Mouse (Mus musculus): ENCODE measurements around the gene Vash2. TPM values are rescaled to one million over a fixed set of nuclear protein-coding genes. Genes with fewer than 3 reads are reported as not detected.
"Not testable (repeated sequence)": the region's sequence is repeated elsewhere in the genome, so short reads cannot be mapped to it uniquely, and the experiment has no call there.

Gene Vash2
- 1 to 10 TPM; 1.2 to 2.7 (median 1.7) TPM for total RNA-seq (2022)

DNA sequence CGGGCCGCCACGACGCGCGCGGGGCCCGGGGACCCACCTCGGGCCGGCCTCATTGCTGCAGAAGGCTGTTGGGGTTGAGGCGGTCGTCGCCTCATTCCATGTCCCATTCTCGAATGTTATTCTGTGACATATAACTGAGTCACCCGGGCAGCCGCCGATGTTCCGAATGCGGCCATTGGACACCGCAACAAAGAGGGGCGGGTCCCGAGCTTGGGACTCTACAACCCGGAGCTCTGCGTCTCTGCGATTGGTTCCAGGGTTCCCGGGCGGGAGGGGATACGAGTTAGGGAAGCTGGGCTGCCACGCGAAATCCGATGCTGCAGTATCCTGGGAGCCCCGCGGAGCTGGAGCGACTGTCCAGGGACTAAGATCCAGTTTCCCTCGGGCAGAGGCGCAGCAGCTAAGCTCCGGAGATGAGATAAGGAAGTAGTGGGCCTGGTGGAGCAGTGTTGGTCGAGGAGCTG is at the start of gene Vash2:
Gene Vash2 (minus strand): TSS at position 197 of the 464 bp plus-strand sequence.
- peak; percentile 52 to 55 for DNase-seq (ENCODE audit: low spot score in 2 of 2)

DNA sequence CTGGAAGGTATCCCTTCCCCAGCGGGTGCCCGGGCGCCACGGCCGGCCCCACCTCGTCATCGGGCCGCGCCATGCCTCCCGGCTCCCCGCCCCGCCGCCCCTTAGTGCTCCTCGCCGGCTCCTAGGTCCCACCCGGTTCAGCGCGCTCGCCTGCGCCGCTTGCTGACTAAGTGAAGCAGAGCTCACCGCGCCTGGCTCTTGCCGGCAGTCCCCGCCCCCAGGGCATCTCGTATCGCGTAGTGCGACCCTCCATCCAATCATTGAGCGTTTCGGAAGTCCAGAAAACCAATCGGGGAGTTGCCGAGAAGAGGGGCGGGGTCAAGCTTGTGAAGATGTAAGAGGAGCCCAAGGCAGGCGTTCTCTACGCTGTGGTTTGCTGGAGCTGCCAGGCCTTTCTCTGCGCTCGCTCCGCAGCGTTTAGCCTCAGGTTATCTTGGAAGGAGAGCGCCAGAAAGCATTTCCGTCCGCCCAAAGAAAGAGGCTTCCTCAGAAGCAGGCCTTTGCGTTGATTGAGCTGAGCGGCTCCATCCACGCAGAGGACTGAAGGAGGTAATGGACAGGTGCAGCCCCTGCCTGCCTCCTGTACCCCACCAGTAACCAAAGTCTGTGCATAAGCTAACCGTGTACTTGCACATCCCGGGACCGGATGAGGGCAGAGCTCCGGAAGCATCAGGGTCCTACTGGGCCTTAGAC is 47.1 kb upstream of the Vash2 start, which contains the start of gene Flvcr1:
Gene Flvcr1 (minus strand): TSS at position 138 of the 693 bp plus-strand sequence.
- DNase-seq (ENCODE audit: low spot score in 2 of 2): peak; percentile 98 to 99

DNA sequence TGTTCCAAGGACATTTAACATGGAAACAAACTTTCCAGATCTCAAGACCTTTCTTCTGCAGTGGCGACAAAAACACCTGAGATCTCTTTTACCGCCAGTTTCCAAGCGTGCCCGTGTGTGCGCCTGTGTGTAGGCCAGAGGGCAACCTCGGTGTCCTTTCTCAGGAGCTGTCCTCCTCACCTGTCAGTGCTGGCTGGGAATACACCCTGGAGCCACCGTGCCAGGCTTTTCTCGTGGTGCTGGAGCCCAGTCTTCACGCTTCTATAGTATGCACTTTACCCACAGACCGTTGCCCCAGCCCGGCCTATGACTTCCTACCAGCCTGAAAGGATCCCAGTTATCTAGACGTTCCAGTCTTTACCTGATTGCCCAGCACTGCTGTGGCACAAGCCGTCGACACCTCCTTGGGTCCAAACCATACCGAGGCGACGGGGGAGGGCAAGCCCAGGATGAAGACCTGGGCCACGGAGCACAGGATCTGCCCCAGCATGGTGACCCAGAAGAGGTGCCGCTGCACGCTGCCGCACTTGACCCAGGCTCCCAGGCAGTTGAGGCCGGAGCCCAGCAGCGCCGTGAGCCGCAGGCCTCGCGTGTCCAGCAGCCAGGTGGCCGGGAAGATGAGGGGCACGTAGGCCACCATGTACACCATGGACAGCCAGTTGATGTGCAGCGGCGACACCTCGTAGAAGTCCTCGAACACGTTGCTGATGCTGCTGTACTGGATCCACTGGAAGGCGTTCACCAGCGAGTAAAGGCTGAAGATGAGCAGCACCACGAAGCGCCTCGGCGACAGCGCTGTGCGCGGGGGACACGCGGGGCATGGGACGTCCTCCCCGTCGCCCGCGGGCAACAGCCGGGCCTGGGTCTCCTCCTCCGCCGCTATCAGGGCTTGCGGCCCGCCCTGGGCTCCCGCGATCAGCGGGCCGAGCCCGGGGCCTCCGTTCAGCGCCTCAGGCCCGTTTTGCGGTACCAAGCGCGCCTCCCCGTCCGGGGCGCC is 46.2 kb upstream of the Vash2 start:
- DNase-seq (ENCODE audit: low spot score in 2 of 2): peak; percentile 15 to 42

DNA sequence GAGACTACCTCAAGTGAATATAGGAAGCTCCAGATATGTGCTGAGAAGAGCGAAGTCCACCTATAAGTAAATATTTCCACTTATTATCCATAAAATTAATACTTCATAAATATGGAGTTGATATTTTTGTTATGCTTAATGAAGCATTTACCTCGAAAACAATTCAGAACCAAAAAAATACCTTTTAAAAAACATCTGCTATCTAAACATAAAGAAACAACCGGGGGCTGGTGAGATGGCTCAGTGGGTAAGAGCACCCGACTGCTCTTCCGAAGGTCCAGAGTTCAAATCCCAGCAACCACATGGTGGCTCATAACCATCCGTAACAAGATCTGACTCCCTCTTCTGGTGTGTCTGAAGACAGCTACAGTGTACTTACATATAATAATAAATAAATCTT is 44.7 kb upstream of the Vash2 start:
- DNase-seq (ENCODE audit: low spot score in 2 of 2): not testable (repeated sequence)

DNA sequence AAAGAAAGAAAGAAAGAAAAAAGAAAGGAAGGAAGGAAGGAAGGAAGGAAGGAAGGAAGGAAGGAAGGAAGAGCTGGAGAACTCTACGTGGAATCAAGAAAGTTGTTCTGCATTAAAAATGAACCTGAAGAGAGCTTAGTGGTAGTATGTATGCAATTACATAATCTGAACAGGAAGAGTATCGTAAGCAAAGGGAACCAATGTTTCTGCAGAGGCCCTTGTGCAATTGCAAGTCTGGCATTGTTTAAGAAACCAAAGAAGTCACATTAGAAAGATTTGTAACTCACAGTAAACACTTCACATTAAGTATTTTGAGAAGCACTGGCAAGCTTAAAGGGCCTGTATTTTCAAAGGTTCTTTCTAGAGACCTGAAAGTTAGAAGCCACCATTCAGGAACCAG is 44.0 kb upstream of the Vash2 start:
- DNase-seq (ENCODE audit: low spot score in 2 of 2): no peak

DNA sequence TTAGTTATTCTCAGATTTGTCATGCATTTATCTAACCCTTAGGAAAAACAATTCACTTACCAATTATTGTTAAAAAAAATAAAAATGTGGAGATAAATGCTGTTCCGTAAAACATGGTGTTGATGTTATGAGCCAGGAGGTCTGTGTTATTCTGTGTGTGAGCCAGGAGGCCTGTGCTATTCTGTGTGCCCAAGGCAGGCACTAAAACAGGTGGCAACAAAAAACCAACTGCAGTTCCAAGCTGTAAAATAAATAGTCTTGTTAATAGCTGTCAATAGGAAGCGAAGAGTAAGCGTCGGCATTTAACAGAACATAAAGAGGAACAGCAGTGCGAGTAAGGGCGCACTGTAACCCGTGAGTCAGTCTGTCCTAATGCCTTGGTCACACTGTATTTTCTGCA is 41.9 kb upstream of the Vash2 start:
- peak; percentile 12 to 31 for DNase-seq (ENCODE audit: low spot score in 2 of 2)

DNA sequence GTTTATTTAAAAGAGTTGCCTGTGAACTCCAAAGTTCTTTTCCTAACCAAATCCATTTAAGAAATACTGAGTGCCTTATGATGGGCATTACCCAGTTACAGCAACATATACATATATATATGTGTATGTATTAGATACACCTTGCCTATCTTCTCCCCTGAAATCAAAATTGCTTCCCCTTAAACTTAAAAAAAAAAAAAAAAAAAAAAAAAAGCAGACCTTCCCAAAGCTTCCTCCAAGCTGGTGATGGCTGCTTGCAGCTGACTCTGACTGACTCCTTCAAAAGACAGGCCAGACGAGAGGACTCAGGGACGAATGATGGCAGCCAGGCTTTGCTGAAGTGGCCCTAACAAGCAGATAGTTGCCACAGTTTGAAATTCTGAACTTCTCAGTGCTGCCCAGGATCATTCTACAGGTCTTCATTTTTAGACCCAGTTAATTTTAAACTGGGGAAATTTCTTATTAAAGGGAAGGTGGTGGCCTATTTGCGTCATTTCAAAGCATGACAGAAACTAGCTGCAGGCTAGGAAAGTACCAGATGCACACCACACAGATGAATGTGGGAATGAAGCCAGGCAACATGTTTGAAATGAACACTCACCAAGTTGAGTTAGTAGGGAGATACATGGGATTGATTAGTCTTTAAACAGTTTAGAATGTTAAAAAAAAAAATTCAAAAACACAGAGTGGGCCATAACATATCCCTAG is 41.3 kb upstream of the Vash2 start:
- DNase-seq (ENCODE audit: low spot score in 2 of 2): peak; percentile 12 to 27

DNA sequence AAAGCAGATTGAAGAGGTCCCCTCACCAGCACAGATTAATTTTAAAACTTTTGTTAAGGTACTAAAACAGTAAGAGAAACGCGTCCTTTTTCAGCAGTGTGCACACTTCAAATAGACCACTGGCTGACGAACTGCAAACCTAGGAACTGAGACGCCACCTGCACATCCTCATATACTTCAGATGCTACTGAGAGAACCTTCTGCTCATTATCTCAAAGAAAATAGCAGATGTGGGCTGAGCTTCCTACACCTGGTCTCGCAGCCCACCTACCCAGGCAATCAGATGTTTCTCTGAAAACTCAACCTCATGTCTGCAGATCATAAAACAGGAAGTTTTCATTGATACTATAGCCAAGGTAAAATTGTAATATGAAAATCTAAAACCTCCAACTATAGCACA is 40.7 kb upstream of the Vash2 start:
- DNase-seq (ENCODE audit: low spot score in 2 of 2): no peak

DNA sequence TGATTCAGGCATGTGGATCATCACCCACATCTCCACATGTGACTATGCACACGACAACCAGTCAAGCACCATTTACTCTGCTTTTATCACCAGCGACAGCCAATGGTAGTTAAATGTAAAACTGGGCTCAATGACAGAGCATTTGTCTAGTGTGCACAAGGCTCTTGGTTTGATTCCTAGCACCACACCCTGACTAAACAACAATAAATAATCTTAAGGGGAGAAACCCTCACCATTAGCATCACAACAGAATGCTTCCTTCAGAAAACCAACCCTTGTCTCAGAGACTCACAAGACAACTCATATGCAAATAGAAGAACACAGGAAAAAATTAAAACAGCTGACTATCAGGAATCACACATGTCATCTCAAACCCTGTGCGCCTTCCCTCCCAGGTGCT is 35.2 kb upstream of the Vash2 start:
- DNase-seq (ENCODE audit: low spot score in 2 of 2): no peak

DNA sequence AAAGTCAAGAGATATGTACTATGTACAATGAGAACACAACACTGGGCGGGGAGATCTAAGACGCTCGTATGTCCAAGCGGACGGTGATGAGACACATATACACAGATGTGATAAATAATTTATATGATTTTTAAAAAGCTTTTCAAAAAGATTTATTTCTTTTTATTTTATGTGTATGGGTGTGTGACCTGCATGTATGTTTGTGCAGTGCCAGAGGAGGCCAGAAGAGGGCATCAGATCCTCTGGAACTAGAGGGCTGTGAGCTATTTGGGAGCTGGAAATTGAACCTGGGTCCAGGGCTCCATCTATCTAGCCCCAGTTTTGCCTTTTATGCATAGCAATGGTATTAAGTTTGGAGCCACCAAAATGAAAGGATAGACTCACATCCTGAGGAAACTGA is 29.6 kb upstream of the Vash2 start:
- no peak for DNase-seq (ENCODE audit: low spot score in 2 of 2)

DNA sequence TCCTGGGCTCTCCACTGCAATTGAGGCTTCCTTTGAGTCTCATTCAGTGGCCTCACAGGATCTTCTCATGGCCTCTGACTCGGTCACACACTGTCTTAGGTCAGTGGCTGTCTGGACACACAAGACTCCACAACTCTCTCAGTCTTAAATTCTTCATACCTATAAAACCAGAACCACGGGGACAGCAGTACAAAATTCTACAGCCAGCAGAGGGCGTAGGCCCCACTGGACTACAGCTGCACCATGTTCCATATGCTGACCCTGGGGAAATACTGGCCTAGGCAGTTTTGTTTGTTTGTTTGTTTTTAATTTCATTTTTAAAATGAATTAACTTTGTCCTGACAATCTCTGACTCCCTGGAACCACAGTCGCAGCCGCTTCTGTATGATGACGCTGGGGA is 23.1 kb upstream of the Vash2 start:
- DNase-seq (ENCODE audit: low spot score in 2 of 2): no peak

DNA sequence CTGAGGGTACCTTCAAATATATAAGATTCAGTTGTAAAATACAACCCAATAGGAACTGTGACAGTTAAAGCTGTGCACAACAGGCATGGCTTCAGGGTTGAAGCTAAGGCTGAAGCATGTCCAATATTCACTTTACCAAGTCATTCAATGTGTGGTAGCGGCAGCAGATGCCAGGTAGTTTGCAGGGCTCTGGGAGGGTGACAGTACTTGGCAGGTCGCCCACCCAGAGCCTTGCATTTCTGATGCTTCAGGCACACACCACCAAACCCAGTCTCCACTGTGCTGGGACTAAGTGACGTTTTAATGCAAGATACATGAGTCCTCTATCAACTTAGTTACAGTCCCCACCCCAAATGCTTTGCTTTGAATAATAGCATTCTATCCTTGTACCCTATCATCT is 21.6 kb upstream of the Vash2 start:
- DNase-seq (ENCODE audit: low spot score in 2 of 2): no peak

DNA sequence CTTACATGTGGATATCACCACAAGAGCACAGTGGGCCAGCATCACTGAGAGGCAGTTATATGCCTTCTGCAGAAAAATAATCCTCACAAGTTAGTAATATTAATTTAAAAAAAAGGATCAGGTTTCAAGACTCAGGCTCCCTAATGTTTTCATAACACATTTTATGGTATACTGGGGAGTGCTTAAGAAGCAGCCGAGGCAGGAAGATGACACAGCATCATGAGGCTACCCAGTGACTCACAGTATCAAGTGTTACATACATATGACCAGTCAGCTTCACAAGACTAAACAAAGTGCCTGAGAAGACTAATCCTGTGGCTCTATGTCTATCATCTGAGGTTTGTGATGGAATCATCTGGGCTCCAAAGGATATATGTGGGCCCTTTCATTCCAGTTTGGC is 18.9 kb upstream of the Vash2 start:
- no peak for DNase-seq (ENCODE audit: low spot score in 2 of 2)

DNA sequence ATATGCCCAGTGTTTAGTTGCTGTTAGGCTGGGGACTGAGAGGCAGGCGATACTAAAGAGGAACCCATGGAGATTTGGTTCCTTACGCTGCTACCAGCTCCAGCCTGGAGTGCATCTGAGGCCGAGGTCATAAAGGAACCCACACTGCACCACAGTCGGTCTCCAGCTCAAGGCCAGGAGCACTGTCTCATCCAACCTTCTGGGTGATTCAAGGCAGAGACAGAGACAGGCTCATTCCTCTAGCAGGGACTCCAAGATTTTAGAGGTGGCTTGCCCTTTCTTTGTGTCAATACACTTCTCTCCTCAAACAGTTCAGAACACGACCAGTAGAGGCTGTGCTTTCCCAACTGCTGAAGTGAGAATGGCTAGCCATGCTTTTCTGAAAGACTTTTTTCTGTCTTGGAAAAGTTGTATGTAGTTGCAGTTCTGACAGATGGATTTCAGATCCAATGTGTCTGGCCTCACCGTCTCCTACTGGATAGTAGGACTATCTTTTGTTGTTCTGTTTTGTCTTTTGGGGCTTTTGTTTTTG is 17.3 kb upstream of the Vash2 start:
- DNase-seq (ENCODE audit: low spot score in 2 of 2): no peak

DNA sequence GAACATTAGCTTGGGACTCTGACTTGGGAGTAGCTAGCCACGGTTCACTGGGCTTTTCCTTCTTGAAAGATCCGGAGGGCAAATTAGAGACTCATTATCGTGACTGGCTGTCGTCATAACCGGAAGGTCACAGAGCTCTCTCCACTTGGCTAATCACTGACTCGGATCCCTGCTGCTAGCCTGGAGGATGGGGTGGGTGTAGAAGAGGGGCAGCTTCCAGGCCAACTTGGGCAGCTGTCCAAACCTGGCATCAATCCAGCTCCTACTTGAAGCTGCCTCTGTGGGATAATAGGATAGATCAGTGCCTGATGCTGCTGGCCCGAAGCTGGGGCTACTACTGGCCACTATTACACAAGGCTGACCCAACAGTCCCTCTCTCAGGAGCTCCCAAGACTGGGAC is 16.5 kb upstream of the Vash2 start:
- DNase-seq (ENCODE audit: low spot score in 2 of 2): peak; percentile 41 to 60

DNA sequence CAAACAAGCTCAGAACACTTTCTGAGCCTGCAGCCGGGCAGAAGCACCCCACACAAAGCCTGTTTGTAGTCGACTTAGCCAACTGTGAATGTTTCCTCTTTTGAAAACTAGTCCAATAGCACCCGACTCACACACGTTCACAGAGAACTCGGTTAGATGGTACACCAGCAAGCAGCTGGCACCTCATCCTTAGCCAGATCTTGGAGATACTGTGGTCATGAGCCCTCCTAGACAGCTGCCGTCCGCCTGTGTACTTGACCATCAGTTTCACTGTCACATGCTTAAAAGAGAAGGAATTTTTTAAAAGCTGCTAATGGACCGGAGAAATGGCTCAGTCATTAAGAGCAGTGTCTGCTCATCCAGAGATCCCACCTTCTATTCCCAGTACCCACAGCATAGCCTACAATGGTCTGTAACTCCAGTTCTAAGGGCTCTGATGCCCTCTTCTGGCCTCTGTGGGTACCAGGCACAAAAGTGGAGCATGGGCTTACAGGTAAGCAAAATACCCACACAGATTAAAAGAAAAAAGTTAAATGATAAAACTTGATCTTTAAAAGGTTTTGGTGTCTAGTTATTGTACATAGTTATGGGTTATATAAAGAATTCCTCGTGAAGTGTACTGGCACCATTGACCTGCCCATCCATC is 10.5 kb upstream of the Vash2 start:
- DNase-seq (ENCODE audit: low spot score in 2 of 2): no peak

DNA sequence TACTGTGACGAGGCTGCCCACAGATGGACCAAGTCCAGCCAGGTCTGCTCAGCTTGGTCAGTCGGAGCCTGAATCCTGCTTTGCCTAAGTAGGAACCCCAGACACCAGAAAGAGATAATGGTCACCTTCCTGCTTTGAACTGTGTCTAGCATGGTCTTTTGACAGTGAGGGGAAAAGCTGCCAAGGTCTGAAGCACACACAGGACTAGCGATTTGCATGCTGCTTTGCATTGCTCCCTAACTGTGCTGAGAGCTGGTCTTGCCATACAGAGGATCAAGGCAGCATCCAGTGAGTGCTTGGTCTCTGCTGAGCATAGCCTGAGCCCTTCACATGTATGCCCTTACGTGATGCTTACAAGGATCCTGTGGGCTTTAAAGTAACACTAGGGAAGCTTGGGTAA is 2.3 kb upstream of the Vash2 start:
- DNase-seq (ENCODE audit: low spot score in 2 of 2): no peak

DNA sequence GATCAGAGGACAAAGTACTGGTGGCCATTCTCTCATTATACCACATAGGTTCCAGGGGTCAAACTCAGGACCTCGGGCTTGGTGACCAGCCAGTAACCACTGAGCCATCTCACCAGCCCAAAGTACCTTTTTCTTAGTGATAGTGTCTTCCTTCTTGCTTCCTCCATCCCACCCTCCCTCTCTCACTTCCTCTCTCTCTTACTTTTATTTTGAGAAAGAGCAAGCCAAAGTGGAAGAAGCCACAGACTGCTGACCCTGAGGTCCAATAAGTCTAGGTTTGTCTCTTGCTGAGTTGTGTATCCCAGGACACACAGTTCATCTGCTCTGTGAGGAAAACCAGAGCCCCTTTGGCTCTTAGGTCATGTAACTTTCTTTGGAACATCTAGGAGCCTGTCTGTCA is 1.4 kb upstream of the Vash2 start:
- no peak for DNase-seq (ENCODE audit: low spot score in 2 of 2)

DNA sequence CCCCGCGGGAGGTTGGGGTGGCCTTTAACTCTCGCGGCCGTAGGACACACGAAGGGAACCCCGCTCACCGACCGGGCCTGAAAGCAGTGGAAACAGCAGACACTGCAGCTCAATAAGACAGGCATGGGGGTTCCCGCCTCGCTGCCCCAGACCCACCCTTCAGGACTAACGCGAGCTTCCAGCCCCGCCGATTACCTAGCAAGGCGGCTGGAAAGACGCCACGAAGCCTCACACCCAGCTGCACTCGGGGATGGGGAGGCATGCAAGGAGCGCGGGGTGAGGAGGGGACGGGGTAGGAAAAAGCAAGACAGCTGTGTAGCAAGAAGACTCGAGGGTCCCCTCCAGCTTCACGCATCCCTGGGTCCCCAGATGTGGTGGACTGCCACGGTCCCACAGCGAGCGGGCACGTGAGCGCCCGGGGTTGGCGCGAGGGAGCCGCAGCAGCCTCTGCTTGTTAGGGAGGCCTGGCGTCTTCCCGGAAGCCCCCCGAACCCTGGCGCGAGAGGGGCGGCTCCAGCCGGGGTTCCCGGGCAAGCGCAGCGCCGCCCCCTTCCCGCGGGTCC is 504 bp downstream of the Vash2 start:
- DNase-seq (ENCODE audit: low spot score in 2 of 2): no peak

DNA sequence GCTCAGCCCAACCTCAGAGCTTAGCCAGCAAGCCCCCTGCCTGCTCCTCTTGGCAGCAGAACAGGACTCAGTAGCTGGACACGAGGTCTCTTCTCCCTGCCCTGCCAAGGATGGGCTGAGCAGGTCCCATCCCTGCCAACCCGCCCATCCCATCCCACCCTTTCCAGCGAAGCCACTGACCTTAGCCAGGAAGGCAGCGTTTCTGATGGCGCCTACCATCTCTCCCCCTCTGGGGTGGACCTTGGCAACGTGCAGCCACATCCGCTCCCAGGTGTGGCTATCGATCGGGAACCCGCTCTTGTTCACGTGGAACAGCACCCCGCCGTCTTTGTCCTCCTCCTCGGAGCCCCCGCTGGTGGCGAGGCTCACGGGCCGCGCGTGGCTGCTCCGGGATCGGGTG is 1.1 kb downstream of the Vash2 start:
- DNase-seq (ENCODE audit: low spot score in 2 of 2): no peak

Data from layer of hippocampus, adult 8-10 months (tissue).